Mouse (Mus musculus): Measurements from ENCODE around the gene Dhdds. TPM values are rescaled to one million over a fixed set of nuclear protein-coding genes. Genes with fewer than 3 reads are reported as not detected.
A peak's percentile ranks its signal among the peaks of the same experiment; 100 is the strongest.
"Not testable (repeated sequence)": the region's sequence is repeated elsewhere in the genome, so short reads cannot be mapped to it uniquely, and the experiment has no call there.

Gene Dhdds
- polyA plus RNA-seq, 1 experiment: 37.0 TPM

GRCm38 (mm10) chr4:134005581-134006358 is 5.1 kb upstream of the Dhdds start:
- no peak overlapping the region for H3K4me3 ChIP-seq (ENCODE audit: insufficient read depth, low read depth, low read length)
- H3K27ac ChIP-seq (ENCODE audit: insufficient read depth, low read depth, low read length): no peak overlapping the region
- H3K27me3 ChIP-seq (replicated peaks; ENCODE audit: control insufficient read depth, insufficient read depth, low read length): no peaks in the 10 kb centered on the region
- TF ChIP-seq CTCF (conservative IDR thresholded peaks at IDR 0.05; ENCODE audit: insufficient read depth, insufficient read length, low read depth, low read length) (no peak), POLR2A (IDR thresholded peaks at IDR 0.05; ENCODE audit: low read depth, low read length) (no peak)
- WGBS: 83% methylated on average over 12 of the region's 12 CpGs
- no peaks in the 10 kb centered on the region for H3K36me3 ChIP-seq (ENCODE audit: control insufficient read depth, insufficient read depth, low read length)
- DNase-seq: no peak
- H3K4me1 ChIP-seq (ENCODE audit: control insufficient read depth, insufficient read depth, low read length): no peaks in the 10 kb centered on the region; the same call in 1 of the 2 replicates

GRCm38 (mm10) chr4:134002903-134003302 is 2.2 kb upstream of the Dhdds start:
- H3K27me3 ChIP-seq (replicated peaks; ENCODE audit: control insufficient read depth, insufficient read depth, low read length): no peaks in the 10 kb centered on the region
- no peak for TF ChIP-seq POLR2A (IDR thresholded peaks at IDR 0.05; ENCODE audit: low read depth, low read length)
- TF ChIP-seq CTCF (conservative IDR thresholded peaks at IDR 0.05; ENCODE audit: insufficient read depth, insufficient read length, low read depth, low read length): no peak
- H3K4me3 ChIP-seq (ENCODE audit: insufficient read depth, low read depth, low read length): no peak overlapping the region
- H3K36me3 ChIP-seq (ENCODE audit: control insufficient read depth, insufficient read depth, low read length): no peaks in the 10 kb centered on the region
- WGBS: 72% methylated on average over 5 of the region's 5 CpGs
- no peak overlapping the region for H3K27ac ChIP-seq (ENCODE audit: insufficient read depth, low read depth, low read length)
- DNase-seq: no peak
- H3K4me1 ChIP-seq (ENCODE audit: control insufficient read depth, insufficient read depth, low read length): no peaks in the 10 kb centered on the region; the same call in 1 of the 2 replicates

- no peak for DNase-seq
- no peak overlapping the region for H3K27ac ChIP-seq (ENCODE audit: insufficient read depth, low read depth, low read length)
- no peak overlapping the region for H3K4me3 ChIP-seq (ENCODE audit: insufficient read depth, low read depth, low read length)
- H3K27me3 ChIP-seq (replicated peaks; ENCODE audit: control insufficient read depth, insufficient read depth, low read length): no peaks in the 10 kb centered on the region
- H3K36me3 ChIP-seq (ENCODE audit: control insufficient read depth, insufficient read depth, low read length): no peaks in the 10 kb centered on the region
- TF ChIP-seq CTCF (conservative IDR thresholded peaks at IDR 0.05; ENCODE audit: insufficient read depth, insufficient read length, low read depth, low read length) (no peak), POLR2A (IDR thresholded peaks at IDR 0.05; ENCODE audit: low read depth, low read length) (no peak)
- no peaks in the 10 kb centered on the region; the same call in 1 of the 2 replicates for H3K4me1 ChIP-seq (ENCODE audit: control insufficient read depth, insufficient read depth, low read length)
- WGBS: 69% methylated on average over 4 of the region's 4 CpGs
Measured at GRCm38 (mm10) chr4:134002246-134002645, 1.5 kb upstream of the Dhdds start.

- Histone ChIP-seq H3K4me1 (ENCODE audit: control insufficient read depth, insufficient read depth, low read length) (no peaks in the 10 kb centered on the region; the same call in 1 of the 2 replicates), H3K27ac (ENCODE audit: insufficient read depth, low read depth, low read length) (no peak overlapping the region), H3K4me3 (ENCODE audit: insufficient read depth, low read depth, low read length) (no peak overlapping the region), H3K27me3 (replicated peaks; ENCODE audit: control insufficient read depth, insufficient read depth, low read length) (no peaks in the 10 kb centered on the region), H3K36me3 (ENCODE audit: control insufficient read depth, insufficient read depth, low read length) (no peaks in the 10 kb centered on the region)
- DNase-seq: no peak
- TF ChIP-seq CTCF (conservative IDR thresholded peaks at IDR 0.05; ENCODE audit: insufficient read depth, insufficient read length, low read depth, low read length) (no peak), POLR2A (IDR thresholded peaks at IDR 0.05; ENCODE audit: low read depth, low read length) (no peak)
- WGBS: 69% methylated on average over 10 of the region's 10 CpGs
Measured at GRCm38 (mm10) chr4:134001710-134002109, 992 bp upstream of the Dhdds start.

- 0 out of 2 replicates have a peak, but pooled peaks cover 2% of the 10 kb centered on the region for H3K36me3 ChIP-seq (ENCODE audit: control insufficient read depth, insufficient read depth, low read length)
- H3K27me3 ChIP-seq (replicated peaks; ENCODE audit: control insufficient read depth, insufficient read depth, low read length): no peaks in the 10 kb centered on the region
- 53% methylated on average over 8 of the region's 8 CpGs for WGBS
- no peak overlapping the region for H3K27ac ChIP-seq (ENCODE audit: insufficient read depth, low read depth, low read length)
- H3K4me3 ChIP-seq (ENCODE audit: insufficient read depth, low read depth, low read length): no peak overlapping the region
- TF ChIP-seq POLR2A (IDR thresholded peaks at IDR 0.05; ENCODE audit: low read depth, low read length) (no peak), CTCF (conservative IDR thresholded peaks at IDR 0.05; ENCODE audit: insufficient read depth, insufficient read length, low read depth, low read length) (no peak)
- H3K4me1 ChIP-seq (ENCODE audit: control insufficient read depth, insufficient read depth, low read length): peaks cover 19% of the 10 kb centered on the region; the same call in 1 of the 2 replicates
- DNase-seq: peak; percentile 55
Measured at GRCm38 (mm10) chr4:133994697-133995096, 6.0 kb downstream of the Dhdds start.

- peak; percentile 84 for DNase-seq
- H3K4me1 ChIP-seq (ENCODE audit: control insufficient read depth, insufficient read depth, low read length): peaks cover 19% of the 10 kb centered on the region; the same call in 1 of the 2 replicates
- 64% methylated on average over 13 of the region's 13 CpGs for WGBS
Measured at GRCm38 (mm10) chr4:133991087-133991660, 9.5 kb downstream of the Dhdds start.

GRCm38 (mm10) chr4:133990035-133990434 is 10.7 kb downstream of the Dhdds start:
- no peak overlapping the region for H3K4me3 ChIP-seq (ENCODE audit: insufficient read depth, low read depth, low read length)
- 52% methylated on average over 4 of the region's 4 CpGs for WGBS
- 0 out of 2 replicates have a peak, but pooled peaks cover 2% of the 10 kb centered on the region for H3K36me3 ChIP-seq (ENCODE audit: control insufficient read depth, insufficient read depth, low read length)
- H3K4me1 ChIP-seq (ENCODE audit: control insufficient read depth, insufficient read depth, low read length): peaks cover 16% of the 10 kb centered on the region; the same call in 1 of the 2 replicates
- no peaks in the 10 kb centered on the region for H3K27me3 ChIP-seq (replicated peaks; ENCODE audit: control insufficient read depth, insufficient read depth, low read length)
- no peak overlapping the region for H3K27ac ChIP-seq (ENCODE audit: insufficient read depth, low read depth, low read length)
- TF ChIP-seq CTCF (conservative IDR thresholded peaks at IDR 0.05; ENCODE audit: insufficient read depth, insufficient read length, low read depth, low read length): peak; percentile 41; the same call in 1 of the 2 replicates
- no peak for TF ChIP-seq POLR2A (IDR thresholded peaks at IDR 0.05; ENCODE audit: low read depth, low read length)
- no peak for DNase-seq

More at GRCm38 (mm10) chr4:133991087-133991660, 9.5 kb downstream of the Dhdds start:
- Histone ChIP-seq H3K27ac (ENCODE audit: insufficient read depth, low read depth, low read length) (0 out of 2 replicates have a peak overlapping the region, but pooled peaks have one; percentile 70), H3K36me3 (ENCODE audit: control insufficient read depth, insufficient read depth, low read length) (0 out of 2 replicates have a peak, but pooled peaks cover 2% of the 10 kb centered on the region), H3K27me3 (replicated peaks; ENCODE audit: control insufficient read depth, insufficient read depth, low read length) (no peaks in the 10 kb centered on the region), H3K4me3 (ENCODE audit: insufficient read depth, low read depth, low read length) (no peak overlapping the region)
- TF ChIP-seq POLR2A (IDR thresholded peaks at IDR 0.05; ENCODE audit: low read depth, low read length) (no peak), CTCF (conservative IDR thresholded peaks at IDR 0.05; ENCODE audit: insufficient read depth, insufficient read length, low read depth, low read length) (no peak)

GRCm38 (mm10) chr4:133988289-133988688 is 12.4 kb downstream of the Dhdds start:
- H3K4me1 ChIP-seq (ENCODE audit: control insufficient read depth, insufficient read depth, low read length); H3K27me3 ChIP-seq (replicated peaks; ENCODE audit: control insufficient read depth, insufficient read depth, low read length); DNase-seq; H3K36me3 ChIP-seq (ENCODE audit: control insufficient read depth, insufficient read depth, low read length); H3K27ac ChIP-seq (ENCODE audit: insufficient read depth, low read depth, low read length); H3K4me3 ChIP-seq (ENCODE audit: insufficient read depth, low read depth, low read length): not testable (repeated sequence)
- 91% methylated on average over 8 of the region's 8 CpGs for WGBS

Data from kidney, adult 2 months (tissue).